Mouse (Mus musculus): ENCODE measurements around the gene Ksr1.

DNA sequence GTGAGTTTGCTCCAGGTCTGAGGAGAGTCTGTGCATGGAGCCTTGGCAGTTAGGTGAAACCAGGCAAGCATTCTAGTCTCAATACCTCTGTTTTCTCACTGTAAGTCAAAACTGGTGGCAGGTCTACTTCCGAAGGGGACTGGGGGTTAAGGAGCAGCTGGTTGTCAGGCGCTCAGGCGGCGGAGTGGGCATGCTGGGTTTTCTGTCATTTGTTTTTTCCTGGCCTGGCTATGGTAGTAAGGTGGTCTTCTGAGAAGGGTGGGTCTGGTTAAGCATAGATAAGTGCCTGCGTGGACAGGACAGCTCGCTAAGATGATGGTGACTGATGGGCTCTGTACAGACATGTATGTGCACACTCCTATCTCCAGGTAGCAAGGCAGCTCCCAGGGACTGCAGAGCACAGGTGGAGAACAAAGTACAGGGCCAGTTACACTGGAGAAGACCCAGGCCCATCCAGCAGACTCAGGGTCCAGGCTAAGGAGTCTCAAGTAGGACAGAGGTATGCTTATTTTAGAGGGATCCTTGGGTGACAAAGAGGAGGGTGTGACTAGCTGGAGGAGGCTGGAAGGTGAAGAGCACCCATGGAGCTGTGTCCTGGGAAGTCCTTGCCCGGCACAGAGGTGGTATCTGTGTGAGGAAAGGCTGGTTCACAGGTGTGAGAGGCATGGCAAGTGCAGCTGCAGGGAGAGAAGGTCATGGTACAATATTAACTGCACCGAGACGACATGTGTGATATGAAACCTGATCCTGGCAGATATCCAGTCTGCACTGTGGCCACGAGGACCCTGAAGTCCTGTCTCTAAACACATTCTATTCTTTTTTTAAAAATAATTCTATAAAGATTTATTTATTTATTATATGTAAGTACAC is 142.2 kb downstream of the Ksr1 start:
- no peak for TF ChIP-seq POLR2A (IDR thresholded peaks at IDR 0.05; ENCODE audit: borderline replicate concordance, control insufficient read depth, low read depth, low read length)
- no peak for TF ChIP-seq CTCF (IDR thresholded peaks at IDR 0.05; ENCODE audit: control insufficient read depth, insufficient read depth, low read length)

Measured in bone marrow, adult 2 months (tissue).